Mouse (Mus musculus) E14TG2a.4 (cell line): Measurements from ENCODE around the gene Kat5.

Source experiments
- CTCF ChIP-seq: conservative IDR thresholded peaks from 2 replicates; pipeline ENCODE4 v1.5.1; 2014; ENCODE audit warnings: low read length
- NANOG ChIP-seq: IDR thresholded peaks from 2 replicates; pipeline ENCODE4 v1.6.1; 2014; ENCODE audit warnings: borderline replicate concordance, low read length, mixed read lengths

- TF ChIP-seq CTCF (no peak), NANOG (no peak)
Observed at GRCm38 (mm10) chr19:5641021-5641420, 31.0 kb upstream of the Kat5 start.
